8 mouse cellular contexts compared by ENCODE assay signal in the genomic region with DNA sequence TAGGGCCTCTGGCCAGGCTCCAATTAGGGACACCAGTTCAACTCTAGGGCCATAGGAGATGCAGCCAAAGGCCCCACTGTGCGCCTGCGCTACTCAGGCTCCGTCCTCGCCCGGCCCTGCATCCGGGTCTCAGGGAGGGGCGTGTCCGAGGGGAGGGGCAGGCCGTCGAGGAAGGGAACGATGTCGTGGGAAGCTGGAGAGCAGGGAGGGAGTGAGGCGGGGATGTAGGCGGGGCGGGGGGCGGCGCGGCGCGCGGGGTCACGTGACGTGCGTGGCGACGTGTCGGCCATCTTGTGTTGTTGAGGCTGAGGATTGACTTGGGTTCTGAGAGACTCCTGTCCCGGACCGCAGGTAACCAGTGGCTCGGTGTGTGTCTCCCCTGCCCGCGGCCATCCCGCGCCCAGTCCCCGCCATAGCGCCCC. TPM values are rescaled to one million over a fixed set of nuclear protein-coding genes. Genes with fewer than 3 reads are reported as not detected.
DNase-seq lines count a peak whose midpoint lies in the region; ATAC-seq lines count a peak whose summit lies in the region.

A gene (plus strand): TSS at position 257 of the 422 bp plus-strand sequence.

- H3K9ac ChIP-seq in lung, embryonic 16.5 days (ENCODE audit: low read length) = peak within 1 kb of the TSS; percentile 94

- H3K9me3 ChIP-seq in lung, embryonic 16.5 days (ENCODE audit: control insufficient read depth, low read length) = no peaks in the 10 kb centered on the region

- peak; percentile 98 to 100 for ATAC-seq in hematopoietic stem cell, adult 5-6 weeks (replicated peaks in 1 of 2; ENCODE audit: insufficient read depth in 1 of 2, low FRiP score in 2 of 2, low TSS enrichment in 1 of 2, low read depth in 1 of 2, poor library complexity in 2 of 2, severe bottlenecking in 2 of 2)
- ATAC-seq in lung, embryonic 16.5 days (ENCODE audit: low read depth) = peak; percentile 98

- peak within 1 kb of the TSS; percentile 94 for H3K27ac ChIP-seq in lung, embryonic 16.5 days (ENCODE audit: low read length)

- H3K27me3 ChIP-seq in lung, embryonic 16.5 days (ENCODE audit: control insufficient read depth, insufficient read depth, low read depth, low read length) = no peaks in the 10 kb centered on the region

- WGBS in lung, embryonic 16.5 days = under 1% methylated on average over 33 of the region's 36 CpGs

- peak; percentile 84 for DNase-seq in MEL-GATA-1-ER (ENCODE audit: extremely low read depth, low read depth)
- peak; percentile 93 for DNase-seq in cerebellum, adult 8-10 months
- peak; percentile 94 for DNase-seq in forelimb bud, embryonic 11.5 days (ENCODE audit: low read depth, low spot score)
- DNase-seq in layer of hippocampus, adult 9-10 months (ENCODE audit: low spot score) = peak; percentile 84
- DNase-seq in ovary, postnatal 10 days (ENCODE audit: low spot score) = peak; percentile 84
- DNase-seq in thymus, postnatal 10 days (ENCODE audit: low spot score in 2 of 2) = peak; percentile 95 to 96

- H3K36me3 ChIP-seq in lung, embryonic 16.5 days (ENCODE audit: control insufficient read depth, insufficient read depth, low read length) = peaks cover 2% of the 10 kb centered on the region; the same call in 1 of the 2 replicates

- peak within 1 kb of the TSS; percentile 82 for H3K4me2 ChIP-seq in lung, embryonic 16.5 days (ENCODE audit: low read depth, low read length)

- peaks cover 6% of the 10 kb centered on the region; the same call in 1 of the 2 replicates for H3K4me1 ChIP-seq in lung, embryonic 16.5 days (replicated peaks; ENCODE audit: control insufficient read depth, insufficient read depth, low read length)

- H3K4me3 ChIP-seq in lung, embryonic 16.5 days (ENCODE audit: low read length) = peak within 1 kb of the TSS; percentile 83

RNA-seq across cellular contexts. Expression of the gene that starts here (rescaled TPM):
- 109 and 147 TPM in 2 replicates for total RNA-seq in hematopoietic stem cell, adult 5-6 weeks (2017)
- 47.2 and 48.9 TPM in 2 replicates for polyA plus RNA-seq in lung, embryonic 16.5 days (2015; fragmentation: Nextera tagmentation; extraction: Ambion mirVana)

Comparison
In these comparisons a context has a peak if more than half of its experiments do, and no peak if none do; other contexts are left out.
1. Peak in every context shown above with its lines: DNase-seq, ATAC-seq, H3K4me3 ChIP-seq and H3K27ac ChIP-seq.